Mouse (Mus musculus) naive thymus-derived CD4-positive, alpha-beta T cell, adult 2 months (primary cell): Measurements from ENCODE around the gene Carhsp1.

Experiments
- DNase-seq: peaks from one replicate; pipeline ENCODE4 v3.0.0-alpha.2; 2011; ENCODE audit warnings: low read depth

The Carhsp1 gene

GRCm38 (mm10) chr16:8675559-8675958 is 3.6 kb upstream of the Carhsp1 start:
- no peak for DNase-seq

- DNase-seq, result peak; percentile 86
These were observed 2.2 kb upstream of the Carhsp1 start for GRCm38 (mm10) chr16:8674165-8674564.

GRCm38 (mm10) chr16:8673343-8673742 is 1.4 kb upstream of the Carhsp1 start:
- no peak for DNase-seq

- DNase-seq, result no peak
These were observed 856 bp upstream of the Carhsp1 start for GRCm38 (mm10) chr16:8672811-8673210.

GRCm38 (mm10) chr16:8672350-8672687 is 364 bp upstream of the Carhsp1 start:
- no peak for DNase-seq

- DNase-seq, result no peak
These were observed 1.6 kb downstream of the Carhsp1 start for GRCm38 (mm10) chr16:8670041-8671035.

- no peak for DNase-seq
These were observed 2.5 kb downstream of the Carhsp1 start for GRCm38 (mm10) chr16:8669432-8669831.

GRCm38 (mm10) chr16:8668386-8668785 is 3.6 kb downstream of the Carhsp1 start:
- DNase-seq, result no peak

GRCm38 (mm10) chr16:8667814-8668213 is 4.1 kb downstream of the Carhsp1 start:
- no peak for DNase-seq

- no peak for DNase-seq
These were observed 4.7 kb downstream of the Carhsp1 start for GRCm38 (mm10) chr16:8667261-8667660.

GRCm38 (mm10) chr16:8666452-8666851 is 5.5 kb downstream of the Carhsp1 start:
- DNase-seq, result no peak

- DNase-seq, result no peak
These were observed 6.6 kb downstream of the Carhsp1 start for GRCm38 (mm10) chr16:8665367-8665766.

- no peak for DNase-seq
These were observed 8.1 kb downstream of the Carhsp1 start for GRCm38 (mm10) chr16:8663606-8664539.

GRCm38 (mm10) chr16:8663022-8663421 is 8.9 kb downstream of the Carhsp1 start:
- no peak for DNase-seq

- DNase-seq, result no peak
These were observed 13.2 kb downstream of the Carhsp1 start for GRCm38 (mm10) chr16:8658764-8659163.

- no peak for DNase-seq
These were observed 13.6 kb downstream of the Carhsp1 start for GRCm38 (mm10) chr16:8658349-8658748.

- no peak for DNase-seq
These were observed 15.7 kb downstream of the Carhsp1 start for GRCm38 (mm10) chr16:8656256-8656655.

- DNase-seq, result no peak
These were observed 16.4 kb downstream of the Carhsp1 start for GRCm38 (mm10) chr16:8655599-8655998.

GRCm38 (mm10) chr16:8655108-8655507 is 16.8 kb downstream of the Carhsp1 start:
- no peak for DNase-seq

GRCm38 (mm10) chr16:8650007-8650406 is 21.9 kb downstream of the Carhsp1 start:
- DNase-seq, result no peak

GRCm38 (mm10) chr16:8645546-8645945 is 26.4 kb downstream of the Carhsp1 start:
- DNase-seq, result no peak

- peak; percentile 65 for DNase-seq
These were observed 28.1 kb downstream of the Carhsp1 start for GRCm38 (mm10) chr16:8643855-8644254.
